Mouse (Mus musculus) adrenal gland, postnatal 14 days (tissue): ENCODE measurements around the gene Sowahd. TPM values are rescaled to one million over a fixed set of nuclear protein-coding genes. Genes with fewer than 3 reads are reported as not detected.
A peak's percentile ranks its signal among the peaks of the same experiment; 100 is the strongest.
"Not testable (repeated sequence)": the region's sequence is repeated elsewhere in the genome, so short reads cannot be mapped to it uniquely, and the experiment has no call there.

Experiments
- DNase-seq: peaks from one replicate; pipeline ENCODE4 v3.0.0; 2021; ENCODE audit warnings: mixed read lengths
- long read RNA-seq, 2 experiments: library from polyadenylated mRNA; stranded (forward); transcript quantifications; one replicate each; pipeline ENCODE4 v2.0.0; 2021
- total RNA-seq: library from RNA; stranded (reverse); gene quantifications from 2 replicates; pipeline ENCODE4 v1.2.3, GENCODE M21; 2021

The Sowahd gene
- total RNA-seq: 0.37 and 0.71 TPM in 2 replicates
- long read RNA-seq, experiment 1, partial matches to known transcripts: 0 of 1 reads
- long read RNA-seq, experiment 1, other reads (novel, unspliced or antisense): 0 of 1 reads
- long read RNA-seq, experiment 2, partial matches to known transcripts: 0 of 2 reads
- long read RNA-seq, experiment 2, other reads (novel, unspliced or antisense): 0 of 2 reads

DNA sequence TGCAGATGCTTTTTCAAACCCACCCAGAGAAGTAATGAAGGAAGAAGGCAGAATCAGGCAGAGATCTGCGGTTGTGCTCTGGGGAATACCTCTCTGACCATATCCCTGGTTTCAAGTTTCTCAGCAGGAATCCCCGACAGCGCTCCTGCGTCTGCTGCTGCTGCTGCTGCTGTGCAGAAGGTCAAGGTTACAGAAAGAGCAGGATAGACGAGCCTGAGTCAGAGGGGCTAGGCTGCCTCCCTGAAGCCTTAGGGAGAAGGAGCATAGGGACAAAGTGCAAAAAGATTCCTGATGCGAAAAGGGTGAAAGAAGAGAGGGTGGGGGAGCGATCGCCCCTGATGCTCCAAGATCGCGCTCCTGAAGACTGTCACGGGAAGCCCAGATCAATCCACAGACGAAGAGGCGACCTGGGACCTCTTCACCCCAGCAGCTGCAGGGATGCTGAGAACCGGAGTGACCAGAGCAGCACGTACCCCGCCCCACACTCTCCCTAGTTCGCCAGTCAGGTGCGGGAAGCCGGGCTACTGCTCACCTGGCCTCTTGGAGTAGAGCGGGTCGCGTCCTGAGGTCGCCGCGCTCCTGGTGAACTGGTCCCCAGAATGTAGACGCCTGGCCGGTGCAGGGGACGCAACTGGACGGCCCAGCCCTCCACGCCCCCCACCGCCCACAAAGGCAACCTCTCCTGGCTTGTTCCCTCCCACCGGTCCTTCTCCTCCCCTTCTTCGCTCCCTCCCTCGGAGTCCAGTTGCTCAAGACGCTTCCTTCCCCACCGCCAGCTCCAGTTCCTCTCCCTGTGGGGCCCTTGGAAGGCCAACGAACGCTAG lies at the start of gene Sowahd:
TSS of gene Sowahd (plus strand) at position 780 of the 824 bp plus-strand sequence.
- peak; percentile 37 for DNase-seq

DNA sequence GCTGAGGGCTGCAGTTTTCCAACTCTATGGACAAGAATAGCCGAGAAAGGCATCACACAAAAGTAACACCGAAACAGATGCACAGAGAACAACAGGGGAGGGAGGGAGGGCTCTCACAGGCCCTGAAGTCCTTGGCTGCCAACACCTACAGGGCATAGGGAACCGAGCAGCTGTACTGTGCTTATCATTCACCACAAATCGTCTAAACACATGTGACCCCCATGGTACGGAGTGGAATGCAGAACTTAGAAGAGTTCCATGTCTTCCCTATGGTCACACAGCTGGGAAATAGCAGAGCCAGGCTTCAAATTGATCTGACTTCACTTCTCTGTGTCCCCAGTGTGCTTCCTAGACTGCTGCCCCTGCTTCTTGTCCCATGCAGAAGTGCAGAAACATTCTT lies 34.8 kb upstream of the Sowahd start:
- no peak for DNase-seq

DNA sequence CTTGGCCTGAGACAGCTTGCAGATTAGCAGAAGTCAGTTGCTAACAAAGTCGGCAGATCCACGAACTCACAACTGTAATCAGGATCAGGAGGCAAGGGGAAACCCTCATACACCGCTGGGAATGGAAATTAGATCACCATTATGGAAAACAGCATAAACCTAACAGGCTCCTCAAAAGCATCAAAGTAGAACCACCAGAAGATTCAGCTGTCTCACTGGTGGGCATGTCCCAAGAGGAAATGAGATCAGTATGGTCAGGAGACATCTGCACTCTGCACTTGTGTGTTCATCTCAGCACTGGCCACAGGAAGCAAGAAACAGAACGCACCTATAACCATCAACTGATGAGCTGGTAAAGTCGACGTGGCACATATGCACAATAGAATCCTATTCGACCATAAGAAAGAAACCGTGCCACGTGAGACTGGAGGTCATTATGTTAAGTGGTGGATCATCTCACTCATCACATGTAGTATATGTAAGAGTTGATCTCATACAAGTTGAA lies 30.4 kb upstream of the Sowahd start:
- no peak for DNase-seq

DNA sequence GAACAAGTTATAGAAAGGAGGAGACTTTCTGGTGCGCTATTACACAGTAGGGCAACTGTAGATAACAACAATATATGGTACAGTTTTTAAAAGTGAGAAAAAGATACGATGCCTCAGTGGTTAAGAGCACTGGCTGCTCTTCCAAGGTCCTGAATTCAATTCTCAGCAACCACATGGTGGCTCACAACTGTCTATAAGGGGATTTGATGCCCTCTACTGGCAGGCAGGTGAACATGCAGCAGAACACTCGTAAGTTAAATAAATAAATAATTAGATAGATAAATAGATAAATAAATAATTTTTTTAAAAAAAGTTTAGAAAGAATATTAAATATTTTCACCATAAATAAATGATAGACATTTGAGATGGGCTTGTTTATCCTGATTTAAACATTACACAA lies 29.6 kb upstream of the Sowahd start:
- DNase-seq: no peak

DNA sequence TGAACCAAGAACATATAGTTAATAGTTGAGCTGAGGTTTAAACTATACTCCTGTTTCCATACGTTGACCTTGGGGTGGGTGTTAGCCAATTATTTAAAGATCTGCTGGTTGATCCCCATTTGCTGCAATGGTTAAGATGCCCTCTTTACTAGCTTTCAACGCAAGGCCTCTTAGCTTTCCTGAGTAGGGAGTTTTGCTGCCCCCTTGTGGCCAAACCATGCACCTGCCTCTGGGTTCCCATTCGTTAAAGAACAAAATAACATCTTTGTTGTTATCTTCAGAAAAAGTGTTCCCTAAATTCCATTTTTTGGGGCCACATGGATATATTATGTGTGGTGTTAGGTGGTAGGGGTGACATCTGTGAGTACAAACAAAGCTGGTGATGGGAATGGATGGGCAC lies 26.0 kb upstream of the Sowahd start:
- peak; percentile 81 for DNase-seq

DNA sequence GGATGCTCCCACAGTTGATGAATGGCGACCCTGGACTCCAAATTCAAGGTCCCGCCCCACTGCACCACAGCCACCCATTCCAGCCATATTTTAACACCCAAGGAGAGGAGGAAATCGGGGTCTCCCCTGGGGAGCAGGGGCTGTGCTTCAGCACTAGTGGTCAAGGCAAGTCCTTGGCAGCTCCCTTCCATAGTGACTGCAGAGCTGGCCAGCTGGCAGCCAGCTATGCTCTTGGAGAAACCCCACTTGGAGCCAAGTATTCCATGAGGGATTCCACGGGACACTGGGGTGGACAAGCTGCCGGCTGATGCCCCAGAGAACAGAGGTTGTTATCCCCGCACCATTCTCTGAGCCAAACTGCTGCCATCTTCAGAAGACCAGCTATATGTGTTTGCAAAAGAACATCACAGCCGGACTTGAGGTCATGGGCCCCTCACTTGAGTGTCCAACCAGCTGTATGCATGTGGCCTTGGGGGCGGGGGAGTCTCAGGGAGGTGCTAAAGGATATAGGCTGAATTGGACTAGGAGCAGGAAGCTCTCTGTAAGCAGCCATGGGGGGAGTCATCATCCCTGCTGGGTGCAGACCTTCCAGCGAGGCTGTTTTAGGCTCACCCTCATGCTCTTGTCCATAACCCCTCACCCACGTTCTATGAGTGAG lies 24.9 kb upstream of the Sowahd start:
- DNase-seq: peak; percentile 27

DNA sequence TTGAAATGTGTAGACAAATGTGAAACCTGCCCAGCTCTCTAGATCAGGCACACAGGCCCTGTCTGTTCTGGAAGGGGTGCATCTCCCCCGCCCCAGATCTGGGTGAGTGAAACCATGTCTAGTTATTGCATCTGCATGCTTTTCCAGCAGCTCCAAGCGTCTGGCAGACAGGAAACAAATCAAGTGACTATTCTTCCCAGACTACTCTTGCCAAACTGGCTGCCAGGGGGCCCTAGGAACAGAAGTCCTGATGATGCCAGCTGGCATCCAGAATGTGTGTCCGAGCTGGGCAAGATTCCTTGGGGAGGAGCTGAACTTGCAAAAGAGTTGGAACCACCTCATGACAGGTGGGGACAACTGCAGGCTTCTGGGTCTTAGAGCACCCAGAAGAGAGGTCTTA lies 20.3 kb upstream of the Sowahd start:
- DNase-seq: peak; percentile 44

DNA sequence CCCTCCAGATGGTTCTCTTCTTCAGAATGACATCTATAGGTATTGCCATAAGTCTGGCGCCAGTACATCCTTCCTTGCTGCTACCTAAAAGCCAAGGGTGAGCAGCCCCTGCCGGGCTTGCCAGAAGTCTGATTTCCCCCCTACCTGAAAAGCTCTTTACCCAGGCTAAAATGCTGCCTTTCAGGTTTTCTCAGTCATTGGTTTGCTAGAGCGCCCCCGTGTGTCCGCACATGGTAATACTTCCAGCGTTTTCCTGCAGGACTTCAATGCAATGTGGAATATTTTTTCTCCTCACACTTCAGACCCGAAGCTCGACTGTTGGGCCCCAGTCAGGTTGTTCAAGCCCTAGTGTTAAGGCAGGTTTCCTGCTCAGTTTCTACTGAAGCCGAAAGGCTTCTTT lies 5.9 kb upstream of the Sowahd start:
- peak; percentile 58 for DNase-seq

DNA sequence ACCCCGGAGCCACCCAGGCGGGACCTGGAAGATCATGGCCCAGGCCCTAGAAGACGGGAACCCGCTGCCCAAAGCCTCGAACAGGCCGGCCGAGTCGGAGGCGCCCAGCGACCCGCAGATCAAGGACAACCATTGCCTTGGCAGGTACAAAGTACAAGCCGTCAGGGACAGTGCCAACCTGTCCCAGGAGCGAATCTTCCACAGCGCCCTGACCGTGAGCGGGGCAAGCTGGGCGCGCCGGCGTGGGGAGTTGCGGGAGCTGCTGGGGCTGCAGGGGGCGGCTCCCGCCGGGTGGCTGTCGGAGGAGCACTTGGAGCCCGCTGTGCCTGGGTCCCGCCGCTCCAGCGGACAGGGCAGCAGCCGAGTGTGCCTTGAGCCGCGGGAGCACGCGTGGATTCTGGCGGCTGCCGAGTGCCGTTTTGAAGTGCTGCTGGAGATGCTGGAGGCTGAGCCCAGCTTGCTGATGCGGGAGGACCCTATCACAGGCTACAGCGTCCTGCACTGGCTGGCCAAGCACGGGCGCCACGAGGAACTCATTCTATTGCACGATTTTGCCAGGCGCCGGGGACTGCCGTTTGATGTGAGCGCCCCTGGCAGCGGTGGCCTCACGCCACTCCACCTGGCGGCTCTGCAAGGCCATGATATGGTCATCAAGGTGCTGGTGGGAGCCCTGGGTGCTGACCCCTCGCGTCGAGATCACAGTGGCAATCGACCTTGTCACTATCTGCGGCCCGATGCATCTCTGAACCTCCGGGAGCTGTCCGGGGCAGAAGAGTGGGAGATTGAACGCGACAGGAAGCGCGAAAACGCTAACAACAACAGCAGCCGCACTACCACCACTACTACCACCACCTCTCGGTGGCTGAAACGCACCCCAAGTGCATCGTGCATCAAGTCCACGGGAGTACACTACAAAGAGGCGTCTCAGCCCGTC lies 512 bp downstream of the Sowahd start:
- DNase-seq: peak; percentile 22

DNA sequence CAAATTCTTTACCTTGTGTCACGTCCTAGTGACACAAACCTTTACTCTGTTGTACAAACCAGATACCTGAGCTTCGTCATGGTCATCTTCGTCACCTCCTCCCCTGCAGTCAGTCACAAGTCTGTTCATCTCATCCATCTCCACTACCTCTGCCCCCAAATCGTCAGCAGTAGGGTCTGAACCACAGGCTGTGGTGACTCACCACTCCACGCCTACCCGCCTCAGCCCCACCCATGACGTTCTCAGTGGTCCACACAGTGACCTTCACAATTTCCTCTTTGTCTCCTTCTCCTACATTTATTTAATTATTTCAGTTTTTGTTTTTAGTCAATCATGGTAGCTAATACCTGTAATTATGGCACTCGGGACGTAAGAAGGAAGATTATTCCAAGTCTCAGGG lies 15.3 kb downstream of the Sowahd start:
- no peak for DNase-seq

DNA sequence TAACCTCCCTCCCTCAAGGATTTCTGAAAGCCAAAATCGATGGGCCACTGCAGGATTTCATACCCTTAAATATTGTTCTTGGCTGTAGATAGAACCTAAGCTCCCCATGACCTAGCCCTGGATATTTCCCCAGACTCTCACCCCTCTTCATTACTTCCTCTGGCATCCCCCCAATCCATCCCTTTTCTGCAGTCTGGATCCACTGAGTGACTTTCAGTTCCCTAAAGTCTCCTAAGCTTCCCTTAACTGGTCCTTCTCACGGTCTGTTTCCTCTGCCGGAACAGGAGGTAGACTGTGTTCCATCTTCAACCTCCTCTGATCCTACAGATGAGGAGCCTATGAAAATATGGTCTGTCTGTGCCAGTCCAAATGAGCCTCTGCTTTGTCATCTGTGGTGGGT lies 18.7 kb downstream of the Sowahd start:
- DNase-seq: no peak

DNA sequence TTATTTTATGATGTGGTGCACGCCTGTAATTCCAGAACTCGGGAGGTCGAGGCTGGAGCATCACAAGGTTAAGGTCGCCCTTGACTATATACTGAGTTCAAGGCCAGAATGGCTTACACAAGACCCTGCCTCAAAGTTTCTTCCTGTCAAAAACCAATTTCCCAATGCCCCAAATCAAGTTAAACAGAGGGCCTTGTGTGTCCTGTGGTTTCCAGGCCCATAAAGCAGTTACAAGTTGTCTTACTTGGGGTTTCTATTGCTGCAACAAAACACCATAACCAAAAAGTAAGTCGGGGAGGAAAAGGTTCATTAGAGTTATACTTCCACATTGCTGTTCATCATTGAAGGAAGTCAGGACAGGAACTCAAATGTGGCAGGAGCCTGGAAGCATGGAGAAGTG lies 20.1 kb downstream of the Sowahd start:
- DNase-seq: no peak

DNA sequence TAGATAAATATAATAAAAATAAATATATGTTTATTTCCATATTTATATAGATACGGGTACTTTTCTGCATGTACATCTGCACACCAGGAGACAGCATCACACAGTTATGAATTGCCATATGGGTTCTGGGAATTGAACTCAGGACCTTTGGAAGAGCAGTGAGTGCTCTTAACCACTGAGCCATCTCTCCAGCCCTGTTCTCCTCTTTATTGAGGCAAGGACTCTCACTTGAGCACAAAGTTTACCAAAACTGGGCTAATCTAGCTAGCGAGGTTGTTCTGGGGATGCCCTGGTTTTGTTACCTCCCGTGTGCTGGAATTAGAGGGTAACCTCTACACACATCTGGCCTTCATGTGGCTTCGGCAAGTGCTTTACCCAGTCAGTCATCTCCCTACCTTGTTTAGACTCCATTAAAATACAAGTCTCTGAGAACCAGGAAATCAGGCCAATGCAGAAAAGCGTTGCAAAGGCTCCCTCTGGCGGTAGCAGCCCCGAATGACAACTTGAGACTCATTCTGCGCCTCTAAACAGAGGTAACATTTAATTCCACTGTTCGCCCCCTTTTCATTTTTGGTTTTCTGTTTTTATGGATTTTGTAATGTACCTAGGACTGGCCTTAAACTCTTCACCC lies 25.7 kb downstream of the Sowahd start:
- peak; percentile 65 for DNase-seq

DNA sequence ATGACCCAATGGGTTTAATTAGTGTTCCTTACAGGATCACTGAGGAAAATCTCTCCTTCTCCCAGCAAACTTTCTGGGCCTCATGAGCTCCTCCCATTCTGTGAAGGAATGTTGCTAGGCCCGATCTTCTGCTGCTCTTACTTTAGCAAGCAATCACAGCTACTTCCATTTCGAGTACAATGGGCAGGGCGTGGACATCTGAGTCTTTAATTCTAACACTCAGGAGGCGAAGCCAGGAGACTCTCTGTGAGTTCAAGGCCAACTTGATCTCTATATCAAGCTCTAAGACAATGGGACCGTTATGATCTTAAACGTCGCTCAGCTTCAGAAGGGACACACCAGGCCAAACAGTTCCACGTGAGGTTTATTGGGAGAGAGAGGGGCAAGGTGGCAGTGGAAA lies 28.0 kb downstream of the Sowahd start:
- DNase-seq: no peak

DNA sequence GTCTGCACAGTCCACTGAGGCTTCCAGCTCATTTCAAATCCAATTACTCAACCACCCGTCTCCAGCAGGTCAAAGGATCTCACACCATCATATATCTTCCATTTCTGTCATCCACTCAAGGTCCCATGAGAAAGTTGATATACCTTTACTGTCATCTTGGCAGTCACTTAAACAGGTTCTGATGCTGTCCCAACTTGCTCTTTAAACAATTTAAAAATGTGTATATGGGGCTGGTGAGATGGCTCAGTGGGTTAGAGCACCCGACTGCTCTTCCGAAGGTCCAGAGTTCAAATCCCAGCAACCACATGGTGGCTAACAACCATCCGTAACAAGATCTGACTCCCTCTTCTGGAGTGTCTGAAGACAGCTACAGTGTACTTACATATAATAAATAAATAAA lies 31.7 kb downstream of the Sowahd start:
- DNase-seq: not testable (repeated sequence)

DNA sequence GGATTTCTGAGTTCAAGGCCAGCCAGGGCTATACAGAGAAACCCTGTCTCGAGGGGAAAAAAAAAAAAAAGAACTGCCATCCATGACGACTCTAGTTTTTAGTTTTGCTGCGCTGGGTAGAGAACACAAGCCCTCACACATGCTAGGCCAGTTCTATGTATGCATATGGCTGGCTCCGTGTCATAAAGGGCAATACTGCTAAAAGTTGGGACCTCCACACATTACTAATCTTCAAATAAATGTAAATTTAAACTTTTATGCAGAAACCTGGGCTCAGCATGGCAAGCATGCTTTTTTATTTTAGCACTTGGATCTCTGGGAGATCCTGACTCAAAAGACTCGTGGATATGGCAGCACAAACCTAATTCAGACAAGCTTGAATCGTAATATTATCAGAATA lies 32.5 kb downstream of the Sowahd start:
- no peak for DNase-seq

DNA sequence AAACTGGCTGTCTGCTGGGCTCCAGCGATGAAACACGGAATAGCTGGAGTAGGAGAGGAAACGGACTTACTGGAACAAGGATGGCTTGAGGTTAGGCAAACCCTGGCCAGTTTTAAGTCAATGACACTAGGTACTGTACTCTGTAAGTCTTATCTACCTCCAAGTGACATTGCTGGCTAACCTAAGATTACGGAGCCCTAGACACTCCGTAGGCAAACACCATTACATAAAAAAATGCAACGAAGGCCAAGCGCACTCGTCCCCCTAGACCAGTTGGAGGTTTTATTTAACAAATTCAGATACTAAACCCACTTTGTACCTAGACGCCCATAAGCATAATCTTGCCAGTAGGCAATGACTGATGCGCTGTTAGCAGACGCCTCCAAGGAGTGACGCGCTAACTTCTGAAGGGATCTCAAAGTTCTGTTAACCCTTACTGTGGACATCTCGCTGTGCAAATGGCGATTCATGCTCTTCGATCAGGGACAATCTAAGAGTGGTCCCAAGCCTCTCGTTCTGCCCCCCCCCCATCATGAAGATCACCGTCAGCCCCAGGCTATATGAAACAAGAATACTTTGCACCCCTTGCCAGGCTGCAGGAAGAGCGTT lies 35.8 kb downstream of the Sowahd start:
- no peak for DNase-seq

DNA sequence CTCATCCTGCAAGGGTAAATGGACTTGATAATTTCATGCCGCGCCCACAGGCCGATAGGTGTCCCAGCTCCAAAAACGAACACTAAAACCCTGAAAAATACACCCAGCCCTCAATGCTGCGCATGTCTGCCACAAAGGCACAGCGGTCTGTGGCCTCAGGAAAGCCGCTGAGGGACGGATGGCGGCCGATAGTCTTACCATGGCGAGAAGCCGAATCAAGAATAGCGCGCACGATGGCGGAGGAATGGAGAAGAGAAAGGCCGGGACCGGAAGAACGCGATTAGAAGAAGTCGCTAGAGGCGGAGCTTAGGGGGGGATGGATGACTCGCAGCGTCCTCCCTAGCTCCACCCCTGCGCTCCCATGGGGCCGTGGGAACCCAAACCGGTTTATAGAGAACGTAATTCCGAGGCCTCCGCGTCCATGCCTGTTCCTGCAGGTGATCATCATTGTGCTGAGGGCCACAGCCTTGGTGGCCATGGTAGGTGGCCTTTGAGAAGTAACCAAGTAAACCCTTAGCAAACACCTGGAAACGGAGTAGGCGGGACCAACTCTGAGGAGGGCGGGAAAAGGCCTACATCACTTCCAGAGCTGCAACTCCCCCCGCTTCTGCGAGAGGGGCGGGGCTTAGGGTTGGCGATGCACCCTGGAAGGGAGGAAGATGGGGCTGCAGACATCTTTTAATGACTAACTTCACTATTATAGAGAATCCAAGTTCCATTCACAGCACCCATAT lies 36.4 kb downstream of the Sowahd start, which contains the start of gene Rpl39:
TSS of gene Rpl39 (minus strand) at position 476 of the 734 bp plus-strand sequence.
- DNase-seq: peak; percentile 91

DNA sequence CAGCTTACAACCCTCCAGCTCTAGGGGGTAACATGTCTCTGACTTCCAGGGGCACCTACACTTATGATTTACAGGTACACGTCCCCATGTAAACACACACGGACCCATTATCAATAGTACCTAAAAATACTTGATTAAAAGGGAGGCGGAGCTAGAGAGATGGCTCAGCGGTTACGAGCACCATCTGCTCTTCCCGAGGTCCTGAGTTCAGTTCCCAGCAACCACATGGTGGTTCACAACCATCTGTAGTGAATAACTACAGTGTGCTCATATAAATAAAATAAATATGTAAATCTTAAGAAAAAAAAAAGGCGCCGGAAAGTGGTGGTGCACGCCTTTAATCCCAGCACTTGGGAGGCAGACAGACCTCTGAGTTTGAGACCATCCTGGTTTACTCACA lies 37.0 kb downstream of the Sowahd start:
- no peak for DNase-seq

DNA sequence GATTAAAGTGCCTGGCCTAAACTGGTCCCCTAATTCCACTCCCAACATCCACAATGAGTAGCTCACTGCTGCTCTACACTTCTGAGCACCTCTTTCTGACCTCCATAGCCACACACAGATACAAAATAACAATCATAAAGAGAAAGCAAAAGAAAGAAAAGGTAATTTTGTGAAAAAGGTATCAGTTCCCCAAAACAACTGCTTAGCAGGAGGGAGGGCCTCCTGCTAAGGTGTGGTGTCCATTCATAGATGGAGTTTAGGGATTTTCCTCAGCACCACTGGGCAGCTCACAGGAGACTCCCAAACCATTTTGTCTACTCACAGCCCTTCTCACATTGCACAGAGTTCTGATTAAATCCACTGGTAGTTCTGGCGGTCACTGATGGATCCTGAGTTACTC lies 40.1 kb downstream of the Sowahd start:
- DNase-seq: no peak
